Mouse (Mus musculus): Measurements from ENCODE around the gene Gm21773. TPM values are rescaled to one million over a fixed set of nuclear protein-coding genes. Genes with fewer than 3 reads are reported as not detected.
"Not testable (repeated sequence)": the region's sequence is repeated elsewhere in the genome, so short reads cannot be mapped to it uniquely, and the experiment has no call there.

Gm21773 gene
- not detected for total RNA-seq (2021)
- long read RNA-seq, experiment 1: 0 reads
- long read RNA-seq, experiment 2: 0 reads

GRCm38 (mm10) chrY:25309260-25309659 lies at the start of gene Gm21773:
Gene Gm21773, minus strand, starts transcription at chrY:25309360.
- H3K27ac ChIP-seq; intact Hi-C loops (cut with DNase I); H3K4me3 ChIP-seq; DNase-seq (ENCODE audit: extremely low spot score in 1 of 2, low spot score in 2 of 2): not testable (repeated sequence)

Measured in left cerebral cortex, adult 2 months (tissue).